7 mouse cellular contexts compared by ENCODE assay signal in the genomic region with DNA sequence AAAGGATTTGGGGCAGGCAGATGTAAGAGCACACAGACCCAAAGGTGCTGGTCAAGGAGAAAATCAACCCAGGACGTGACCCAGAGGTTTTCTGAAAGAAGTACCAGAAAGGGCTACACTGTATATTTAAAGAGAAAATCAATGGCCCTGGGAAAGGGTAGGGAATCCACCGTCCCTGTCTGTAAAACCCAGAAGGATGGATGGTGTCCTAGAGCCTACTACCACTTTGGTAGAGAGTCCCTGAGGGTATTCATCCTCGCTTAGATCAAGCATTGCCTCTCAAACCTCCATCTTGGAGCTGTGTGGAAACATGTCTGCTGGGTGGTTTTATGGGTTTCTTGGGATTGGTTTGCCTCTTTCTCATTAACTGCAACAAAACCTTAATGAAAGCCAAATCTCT. TPM values are rescaled to one million over a fixed set of nuclear protein-coding genes. Genes with fewer than 3 reads are reported as not detected.
DNase-seq lines count a peak whose midpoint lies in the region; ATAC-seq lines count a peak whose summit lies in the region.

No protein-coding gene starts in this region.

- peak overlapping the region; percentile 85 for H3K4me3 ChIP-seq in lung, embryonic 16.5 days (ENCODE audit: low read length)
- peak overlapping the region; percentile 79 for H3K4me3 ChIP-seq in forebrain, embryonic 10.5 days
- H3K4me3 ChIP-seq in limb, embryonic 11.5 days (ENCODE audit: low read depth, low read length) = peak overlapping the region; percentile 81

- intact Hi-C loops in gastrocnemius, postnatal 14 days (cut with DNase I; ENCODE audit: low total_unique reads) = no loop called here

- no peaks in the 10 kb centered on the region for H3K27me3 ChIP-seq in lung, embryonic 16.5 days (ENCODE audit: control insufficient read depth, insufficient read depth, low read depth, low read length)
- no peaks in the 10 kb centered on the region for H3K27me3 ChIP-seq in forebrain, embryonic 10.5 days (ENCODE audit: poor library complexity, severe bottlenecking)
- H3K27me3 ChIP-seq in limb, embryonic 11.5 days (ENCODE audit: control insufficient read depth, insufficient read depth, low read length) = no peaks in the 10 kb centered on the region

- peaks cover 23% of the 10 kb centered on the region for H3K4me1 ChIP-seq in lung, embryonic 16.5 days (replicated peaks; ENCODE audit: control insufficient read depth, insufficient read depth, low read length)
- peaks cover 44% of the 10 kb centered on the region for H3K4me1 ChIP-seq in forebrain, embryonic 10.5 days
- peaks cover 6% of the 10 kb centered on the region for H3K4me1 ChIP-seq in limb, embryonic 11.5 days (ENCODE audit: control insufficient read depth, insufficient read depth, low read length)

- ATAC-seq in lung, embryonic 16.5 days (ENCODE audit: low read depth) = no peak
- ATAC-seq in limb, embryonic 11.5 days (ENCODE audit: insufficient number of reproducible peaks, low FRiP score, low TSS enrichment, low read depth) = no peak; the same call in 1 of the 2 replicates
- ATAC-seq in megakaryocyte progenitor cell, adult 5-6 weeks (replicated peaks; ENCODE audit: poor library complexity) = no peak

- H3K36me3 ChIP-seq in lung, embryonic 16.5 days (ENCODE audit: control insufficient read depth, insufficient read depth, low read length) = no peaks in the 10 kb centered on the region
- H3K36me3 ChIP-seq in forebrain, embryonic 10.5 days (replicated peaks) = no peaks in the 10 kb centered on the region
- no peaks in the 10 kb centered on the region for H3K36me3 ChIP-seq in limb, embryonic 11.5 days (ENCODE audit: control insufficient read depth, insufficient read depth, low read length)

- H3K4me2 ChIP-seq in lung, embryonic 16.5 days (ENCODE audit: low read depth, low read length) = peak overlapping the region; percentile 73
- peak overlapping the region; percentile 65 for H3K4me2 ChIP-seq in limb, embryonic 11.5 days (ENCODE audit: low read depth, severe bottlenecking)

- WGBS in lung, embryonic 16.5 days = 17% methylated on average over 3 of the region's 3 CpGs
- WGBS in forebrain, embryonic 10.5 days = 24% methylated on average over 3 of the region's 3 CpGs
- WGBS in limb, embryonic 11.5 days = 16% methylated on average over 3 of the region's 3 CpGs

- no peak for DNase-seq in lung, postnatal 10 days
- no peak for DNase-seq in forebrain, embryonic 10.5 days (ENCODE audit: extremely low spot score, low spot score)
- no peak for DNase-seq in limb, embryonic 11.5 days (ENCODE audit: low spot score)
- DNase-seq in retina, postnatal 1 day = peak; percentile 39
- no peak for DNase-seq in gastrocnemius, postnatal 14 days

- H3K9ac ChIP-seq in lung, embryonic 16.5 days (ENCODE audit: low read length) = peak overlapping the region; percentile 91
- peak overlapping the region; percentile 70; the same call in 1 of the 2 replicates for H3K9ac ChIP-seq in limb, embryonic 11.5 days (ENCODE audit: low read length)

- no peaks in the 10 kb centered on the region for H3K9me3 ChIP-seq in lung, embryonic 16.5 days (ENCODE audit: control insufficient read depth, low read length)
- H3K9me3 ChIP-seq in forebrain, embryonic 10.5 days = no peaks in the 10 kb centered on the region
- no peaks in the 10 kb centered on the region for H3K9me3 ChIP-seq in limb, embryonic 11.5 days (ENCODE audit: control insufficient read depth, low read length)

- peak overlapping the region; percentile 46; the same call in 1 of the 2 replicates for H3K27ac ChIP-seq in lung, embryonic 16.5 days (ENCODE audit: low read length)
- peak overlapping the region; percentile 95 for H3K27ac ChIP-seq in forebrain, embryonic 10.5 days
- H3K27ac ChIP-seq in limb, embryonic 11.5 days (replicated peaks; ENCODE audit: low read depth, low read length) = no peak overlapping the region

RNA-seq across cellular contexts. Expression of a gene that starts 1.0 kb away (rescaled TPM):
- polyA plus RNA-seq in lung, embryonic 16.5 days (2015; fragmentation: Nextera tagmentation; extraction: Ambion mirVana) = 41.2 and 43.6 TPM in 2 replicates
- polyA plus RNA-seq in forebrain, embryonic 10.5 days (2016; fragmentation: Nextera tagmentation; extraction: Ambion mirVana) = 20.6 and 23.2 TPM in 2 replicates
- polyA plus RNA-seq in limb, embryonic 11.5 days (2014; fragmentation: Nextera tagmentation; extraction: Ambion mirVana) = 29.8 and 34.0 TPM in 2 replicates
- total RNA-seq in gastrocnemius, postnatal 14 days (2021) = 10 to 100 TPM; 13.7 to 14.1 TPM
- total RNA-seq in megakaryocyte progenitor cell, adult 5-6 weeks (2015) = 12.1 and 13.9 TPM in 2 replicates
- 8.1 and 17.6 TPM in 2 replicates for total RNA-seq in megakaryocyte progenitor cell, adult 5-6 weeks (2017)

RNA-seq across cellular contexts. Expression of a gene that starts 1.1 kb away (rescaled TPM):
- polyA plus RNA-seq in lung, embryonic 16.5 days (2015; fragmentation: Nextera tagmentation; extraction: Ambion mirVana) = 66.1 and 71.2 TPM in 2 replicates
- polyA plus RNA-seq in forebrain, embryonic 10.5 days (2016; fragmentation: Nextera tagmentation; extraction: Ambion mirVana) = 89.5 and 95.6 TPM in 2 replicates
- polyA plus RNA-seq in limb, embryonic 11.5 days (2014; fragmentation: Nextera tagmentation; extraction: Ambion mirVana) = 102 and 103 TPM in 2 replicates
- total RNA-seq in gastrocnemius, postnatal 14 days (2021) = 10 to 100 TPM; 12.6 to 14.7 TPM
- 11.0 and 13.8 TPM in 2 replicates for total RNA-seq in megakaryocyte progenitor cell, adult 5-6 weeks (2015)
- total RNA-seq in megakaryocyte progenitor cell, adult 5-6 weeks (2017) = 6.5 and 7.0 TPM in 2 replicates

RNA-seq across cellular contexts. Expression of a gene that starts 45.4 kb away (rescaled TPM):
- 0.23 and 0.72 TPM in 2 replicates for polyA plus RNA-seq in lung, embryonic 16.5 days (2015; fragmentation: Nextera tagmentation; extraction: Ambion mirVana)
- not detected in 2 replicates for polyA plus RNA-seq in forebrain, embryonic 10.5 days (2016; fragmentation: Nextera tagmentation; extraction: Ambion mirVana)
- not detected in 2 replicates for polyA plus RNA-seq in limb, embryonic 11.5 days (2014; fragmentation: Nextera tagmentation; extraction: Ambion mirVana)
- total RNA-seq in gastrocnemius, postnatal 14 days (2021) = not detected
- not detected in 2 replicates for total RNA-seq in megakaryocyte progenitor cell, adult 5-6 weeks (2015)
- total RNA-seq in megakaryocyte progenitor cell, adult 5-6 weeks (2017) = not detected in 2 replicates

RNA-seq across cellular contexts. Expression of a gene that starts 52.6 kb away (rescaled TPM):
- polyA plus RNA-seq in lung, embryonic 16.5 days (2015; fragmentation: Nextera tagmentation; extraction: Ambion mirVana) = 0.16 and 0.44 TPM in 2 replicates
- not detected in 2 replicates for polyA plus RNA-seq in forebrain, embryonic 10.5 days (2016; fragmentation: Nextera tagmentation; extraction: Ambion mirVana)
- not detected in 2 replicates for polyA plus RNA-seq in limb, embryonic 11.5 days (2014; fragmentation: Nextera tagmentation; extraction: Ambion mirVana)
- not detected for total RNA-seq in gastrocnemius, postnatal 14 days (2021)
- not detected in 2 replicates for total RNA-seq in megakaryocyte progenitor cell, adult 5-6 weeks (2015)
- total RNA-seq in megakaryocyte progenitor cell, adult 5-6 weeks (2017) = not detected in 2 replicates

RNA-seq across cellular contexts. Expression of a gene that starts 59.7 kb away (rescaled TPM):
- polyA plus RNA-seq in lung, embryonic 16.5 days (2015; fragmentation: Nextera tagmentation; extraction: Ambion mirVana) = 55.5 and 56.4 TPM in 2 replicates
- polyA plus RNA-seq in forebrain, embryonic 10.5 days (2016; fragmentation: Nextera tagmentation; extraction: Ambion mirVana) = 37.1 and 38.8 TPM in 2 replicates
- 41.5 and 44.6 TPM in 2 replicates for polyA plus RNA-seq in limb, embryonic 11.5 days (2014; fragmentation: Nextera tagmentation; extraction: Ambion mirVana)
- total RNA-seq in gastrocnemius, postnatal 14 days (2021) = 10 to 100 TPM; 12.0 to 12.7 TPM
- total RNA-seq in megakaryocyte progenitor cell, adult 5-6 weeks (2015) = 45.8 and 46.2 TPM in 2 replicates
- 26.2 and 39.5 TPM in 2 replicates for total RNA-seq in megakaryocyte progenitor cell, adult 5-6 weeks (2017)
